Mouse (Mus musculus) layer of hippocampus, adult 11-12 months (tissue): Measurements from ENCODE around the gene Atp2b2.

ENCODE experiments used
- DNase-seq: peaks from one replicate; pipeline ENCODE4 v3.0.0; 2022; ENCODE audit warnings: low spot score

Gene Atp2b2

DNA sequence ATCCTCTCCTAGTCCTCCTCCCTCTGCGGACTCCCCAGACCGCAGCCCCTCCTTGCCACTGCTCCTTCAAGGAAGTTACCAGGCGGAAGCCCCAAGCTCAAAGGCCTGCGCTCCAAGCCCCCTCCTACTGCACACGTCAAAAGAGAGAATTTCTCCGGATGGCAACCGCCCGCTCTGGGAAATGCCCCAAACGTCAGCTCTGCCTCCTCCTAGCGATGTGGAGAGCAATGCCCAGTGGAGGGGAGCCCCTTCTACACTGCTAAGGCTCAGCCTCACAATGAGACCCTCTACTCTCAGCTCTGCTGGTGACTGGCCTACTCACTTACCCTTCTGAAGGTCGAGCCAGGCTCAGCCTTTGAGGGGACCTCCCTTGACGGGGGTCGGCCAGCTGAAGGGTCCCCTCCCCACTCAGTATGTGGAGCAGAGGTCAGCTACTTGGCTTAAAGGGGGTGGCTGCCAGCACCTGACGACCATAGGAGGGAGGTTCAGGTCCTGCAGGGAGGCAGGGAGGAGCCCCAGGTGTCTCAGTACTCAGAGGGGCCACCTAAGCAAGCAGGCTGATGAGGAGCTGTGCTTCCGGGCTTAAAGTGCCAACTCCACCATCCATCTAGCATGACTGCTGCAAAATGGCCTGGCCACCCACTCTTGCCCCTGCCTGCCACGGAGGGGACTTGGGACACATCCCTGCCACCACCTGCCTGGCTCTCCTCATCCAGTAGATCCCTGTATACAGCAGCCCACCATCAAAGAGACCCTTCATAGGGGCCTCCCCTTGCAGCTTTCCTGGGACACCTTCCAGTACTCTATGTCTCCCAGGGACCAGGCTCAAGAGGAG, 152.2 kb downstream of the Atp2b2 start:
- no peak for DNase-seq

DNA sequence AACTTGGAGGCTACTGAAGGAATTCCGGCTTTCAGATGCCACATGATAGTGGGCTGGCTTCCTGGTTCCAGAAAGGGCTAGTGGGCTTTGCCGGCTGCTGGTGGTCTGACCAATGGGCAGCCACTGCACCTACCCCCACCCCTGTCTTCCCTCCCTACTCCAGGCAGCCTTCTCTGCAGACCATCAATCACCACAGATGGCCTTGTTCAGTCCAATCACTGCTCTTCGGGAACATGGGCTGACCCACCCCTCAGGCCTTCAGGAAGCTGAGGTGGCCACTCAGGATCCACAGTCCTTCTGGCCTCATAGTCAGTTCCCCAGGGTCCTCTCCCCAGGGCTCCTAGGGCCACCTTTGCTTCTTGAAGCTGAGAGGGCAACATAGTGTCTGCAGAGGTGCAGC, 153.2 kb downstream of the Atp2b2 start:
- no peak for DNase-seq

DNA sequence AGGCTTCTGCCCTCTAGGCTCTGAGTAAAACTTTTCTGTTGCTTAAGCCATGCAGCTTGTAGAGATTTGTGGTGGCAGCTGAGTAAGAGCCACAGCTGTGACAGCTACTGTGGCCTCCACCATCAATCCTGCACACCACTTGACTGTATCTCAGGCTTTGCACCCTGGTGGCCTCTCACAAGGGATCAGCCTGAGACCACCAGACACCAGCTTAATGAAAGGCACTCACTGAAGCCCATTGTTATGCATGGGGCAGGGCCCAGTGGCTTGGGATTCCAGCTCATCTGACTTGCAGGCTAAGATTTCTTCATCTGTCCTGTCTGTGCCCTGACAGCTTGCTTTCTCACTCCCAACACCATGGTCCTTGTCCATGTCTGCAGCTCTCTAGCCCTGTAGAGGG, 155.5 kb downstream of the Atp2b2 start:
- DNase-seq: no peak

DNA sequence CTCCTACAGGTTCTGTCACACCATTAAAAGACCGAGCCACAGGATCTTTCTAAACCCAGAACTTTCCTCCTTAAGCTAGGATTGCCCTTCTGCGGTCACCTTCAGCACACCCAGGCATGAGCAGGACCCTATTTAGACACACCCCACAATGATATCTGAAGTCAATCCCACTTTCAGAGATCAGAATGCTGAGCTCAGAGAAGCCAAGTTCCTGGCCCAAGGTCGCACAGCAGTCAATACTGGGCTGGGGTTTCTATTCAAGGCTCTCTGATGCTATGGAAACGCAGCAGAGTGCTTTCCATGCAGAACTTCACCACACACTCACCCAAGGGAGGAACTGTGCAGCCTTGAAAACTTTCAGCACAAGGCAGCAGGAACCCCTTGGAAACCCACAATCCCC, 157.6 kb downstream of the Atp2b2 start:
- DNase-seq: no peak

DNA sequence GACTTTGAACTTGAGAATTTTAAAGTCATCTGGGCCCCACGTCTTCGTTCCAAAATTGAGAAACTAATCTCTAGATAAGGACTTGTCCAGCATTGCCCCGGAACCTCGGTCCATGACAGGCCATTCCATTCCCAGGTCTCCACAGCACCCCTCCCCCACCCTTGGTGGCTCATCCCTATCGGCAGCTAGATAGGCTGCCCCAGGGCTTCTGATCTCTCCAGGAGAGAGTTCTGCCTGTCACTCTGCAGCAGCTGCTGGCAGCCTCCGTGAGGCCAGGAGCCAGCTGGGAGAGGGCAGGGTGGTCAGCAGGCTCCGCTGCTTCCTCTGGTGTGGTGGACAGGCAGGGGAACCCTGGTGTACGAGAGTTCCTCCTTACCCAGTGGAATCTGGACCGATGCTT, 159.2 kb downstream of the Atp2b2 start:
- DNase-seq: no peak

- DNase-seq: no peak
Observed at GRCm38 (mm10) chr6:113882396-113882795, 160.0 kb downstream of the Atp2b2 start.

DNA sequence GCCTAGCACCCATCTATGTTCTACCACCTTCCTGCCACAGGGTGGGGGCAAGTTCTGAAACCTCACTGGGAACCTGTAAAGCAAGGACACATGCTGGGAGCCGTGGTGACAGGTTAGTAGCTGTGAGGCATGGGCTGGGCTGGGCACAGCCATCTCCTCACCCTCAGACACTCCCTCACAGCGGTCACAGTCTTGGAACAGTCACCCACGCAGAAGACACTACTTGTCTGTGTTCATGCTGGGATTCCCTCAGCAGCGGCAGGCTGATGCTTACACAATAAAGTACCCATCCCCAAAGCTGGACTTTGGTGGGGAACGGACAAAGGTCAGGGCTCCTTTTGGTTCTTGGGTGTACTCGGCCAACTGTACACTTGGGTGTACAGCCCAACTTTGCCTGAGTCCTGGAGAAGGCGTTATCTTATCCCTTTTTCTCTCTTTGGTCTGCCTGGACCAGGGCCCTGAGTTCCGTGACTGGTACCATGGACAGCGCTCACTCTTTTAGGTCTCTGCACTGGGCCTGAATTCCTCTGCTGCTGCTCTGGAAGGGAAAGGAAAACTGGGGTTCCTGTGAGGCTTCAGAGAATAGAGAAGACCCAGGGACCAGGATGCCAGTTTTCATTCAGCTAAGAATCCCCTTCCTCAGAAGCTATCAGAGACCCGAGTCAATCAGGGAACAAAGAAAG, 160.7 kb downstream of the Atp2b2 start:
- no peak for DNase-seq

- no peak for DNase-seq
Observed at GRCm38 (mm10) chr6:113879366-113879765, 163.0 kb downstream of the Atp2b2 start.

GRCm38 (mm10) chr6:113878510-113879128, 163.8 kb downstream of the Atp2b2 start:
- no peak for DNase-seq

GRCm38 (mm10) chr6:113876585-113876984, 165.8 kb downstream of the Atp2b2 start:
- no peak for DNase-seq

DNA sequence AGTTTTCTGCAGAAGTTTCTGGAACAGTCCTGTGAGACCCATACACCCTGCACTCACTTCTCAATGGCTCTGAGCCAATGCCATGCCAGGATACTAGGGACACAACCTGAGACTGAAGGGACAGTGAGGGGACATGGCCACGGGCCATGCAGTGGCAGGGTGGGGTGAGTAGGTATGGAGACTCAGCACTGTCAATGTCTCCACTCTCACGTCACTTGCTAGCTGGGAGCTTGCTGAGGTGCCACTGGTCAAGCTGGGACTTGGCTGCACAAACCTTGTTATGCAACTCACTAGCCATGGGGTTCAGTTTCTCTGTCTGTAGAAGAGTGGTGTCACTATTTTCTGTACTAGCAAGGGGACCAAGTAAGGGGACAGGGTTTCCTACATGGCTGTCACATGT, 167.2 kb downstream of the Atp2b2 start:
- no peak for DNase-seq

DNA sequence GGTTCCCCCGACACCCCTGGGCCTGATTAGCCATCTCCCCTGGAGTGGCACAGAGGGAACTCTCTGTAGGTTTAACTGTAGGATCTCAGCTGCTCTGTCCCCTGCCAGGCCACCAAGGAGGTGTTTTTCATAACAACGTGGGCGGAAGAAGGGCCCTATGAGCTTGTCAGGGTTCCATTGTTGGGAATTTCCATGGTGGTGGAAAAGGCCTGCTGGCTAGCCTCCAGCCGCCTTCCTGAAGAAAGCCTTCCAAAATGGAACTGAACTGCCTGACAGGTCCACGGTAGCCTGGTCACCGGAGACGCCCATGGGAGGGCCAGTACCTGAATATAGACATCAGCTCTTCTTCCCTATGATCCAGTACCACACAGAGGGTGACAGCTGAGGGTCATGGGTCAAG, 169.8 kb downstream of the Atp2b2 start:
- DNase-seq: no peak

DNA sequence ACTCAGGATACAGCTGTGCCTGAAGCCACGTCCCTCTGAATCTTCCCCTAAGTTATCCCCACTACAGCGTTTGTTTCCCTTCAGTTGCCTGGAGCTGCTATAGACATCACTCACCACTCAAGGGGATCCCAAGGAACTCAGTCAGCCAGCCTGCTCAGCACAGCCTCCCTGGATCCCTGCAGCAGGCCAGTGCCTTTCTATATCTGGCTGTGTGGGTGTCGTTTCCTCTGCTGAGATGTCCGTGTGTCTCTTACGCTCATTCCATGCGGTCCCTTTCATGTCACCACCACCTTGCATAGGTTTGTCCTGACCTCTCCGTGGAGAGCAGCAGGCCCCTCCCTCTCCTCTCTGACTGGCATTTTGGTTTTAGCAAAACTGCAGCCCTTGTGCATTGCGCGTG, 171.6 kb downstream of the Atp2b2 start:
- DNase-seq: no peak

DNA sequence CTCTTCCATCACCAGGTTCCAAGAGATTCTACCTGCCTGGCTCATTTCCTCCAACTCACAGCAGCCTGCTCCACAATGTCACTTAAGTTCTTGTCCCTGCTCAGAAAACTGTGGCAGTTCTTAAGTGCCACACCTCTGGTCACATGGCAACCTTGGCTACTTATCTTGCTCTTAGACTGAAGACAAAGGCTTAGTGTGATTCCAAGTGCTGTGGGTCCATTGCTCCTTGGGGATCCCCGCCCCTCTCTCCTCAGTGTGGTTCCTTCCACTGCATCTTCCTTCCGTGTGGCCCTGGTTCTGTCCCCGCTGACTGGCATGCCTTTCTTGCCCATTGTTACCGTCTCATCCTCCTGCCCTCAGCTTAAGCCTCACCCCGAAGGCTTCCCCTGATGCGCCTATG, 173.9 kb downstream of the Atp2b2 start:
- no peak for DNase-seq

DNA sequence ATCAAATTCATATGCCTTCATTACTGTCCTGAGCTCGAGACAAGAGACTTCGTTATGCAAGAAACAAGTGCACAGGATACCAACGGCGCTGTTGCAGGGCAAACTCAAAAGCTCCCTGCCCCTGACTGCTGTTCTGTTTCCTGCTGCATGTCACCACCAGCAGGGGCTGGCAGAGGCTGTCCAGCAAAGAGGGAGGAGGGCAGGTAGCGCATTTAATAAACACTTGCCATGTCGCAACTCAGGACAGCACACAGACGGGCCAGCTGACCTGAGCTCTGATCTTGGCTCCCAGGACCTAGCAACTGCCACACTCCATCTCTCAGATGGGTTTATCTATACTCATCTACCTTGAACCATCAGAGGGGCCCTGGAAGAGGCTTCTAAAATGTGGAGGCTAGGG, 176.7 kb downstream of the Atp2b2 start:
- DNase-seq: no peak

- DNase-seq: no peak
Observed at GRCm38 (mm10) chr6:113864812-113865211, 177.6 kb downstream of the Atp2b2 start.

- DNase-seq: no peak
Observed at GRCm38 (mm10) chr6:113862955-113863354, 179.5 kb downstream of the Atp2b2 start.

GRCm38 (mm10) chr6:113861938-113862337, 180.5 kb downstream of the Atp2b2 start:
- no peak for DNase-seq

DNA sequence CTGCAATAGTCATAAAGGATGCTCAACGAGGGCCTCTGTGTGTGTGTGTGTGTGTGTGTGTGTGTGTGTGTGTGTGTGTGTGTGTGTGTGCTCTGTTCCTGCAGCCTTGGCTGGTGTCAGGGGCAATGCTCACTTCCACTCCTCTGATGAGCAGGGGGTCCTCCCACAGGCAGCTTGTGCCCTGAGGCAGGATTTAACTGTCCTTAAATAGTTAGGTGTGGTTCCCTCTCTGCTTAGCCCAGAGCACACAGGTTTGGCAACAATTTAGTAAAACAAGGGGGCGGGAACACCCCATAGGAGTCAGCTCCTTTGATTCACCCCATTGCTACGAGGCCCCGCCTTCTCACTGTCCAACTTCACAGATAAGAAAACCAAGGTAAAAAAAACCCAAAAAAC, 181.0 kb downstream of the Atp2b2 start:
- no peak for DNase-seq

GRCm38 (mm10) chr6:113860735-113861374, 181.6 kb downstream of the Atp2b2 start:
- peak; percentile 37 for DNase-seq

GRCm38 (mm10) chr6:113860023-113860734, 182.2 kb downstream of the Atp2b2 start:
- DNase-seq: no peak

DNA sequence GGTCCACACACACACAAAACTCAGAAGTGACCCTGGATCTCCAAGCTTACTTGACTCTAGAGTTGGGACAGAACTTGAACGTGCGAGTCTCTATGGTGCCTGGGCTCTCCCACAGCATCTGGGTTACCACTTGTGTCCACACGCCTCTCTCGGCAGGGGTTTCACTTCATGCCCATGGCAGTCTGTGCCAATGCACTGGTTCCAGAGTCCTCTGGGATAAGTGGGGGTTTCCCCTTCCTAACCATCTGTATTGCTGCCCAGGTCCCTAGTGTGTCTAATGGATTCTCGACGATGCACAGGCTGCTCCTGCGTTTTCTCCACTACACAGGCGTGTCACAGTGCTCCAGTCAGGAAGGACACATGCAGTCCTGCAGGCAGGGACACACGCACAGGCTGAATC, 184.1 kb downstream of the Atp2b2 start:
- DNase-seq: no peak
